9 mouse cellular contexts compared by ENCODE assay signal in the genomic region with DNA sequence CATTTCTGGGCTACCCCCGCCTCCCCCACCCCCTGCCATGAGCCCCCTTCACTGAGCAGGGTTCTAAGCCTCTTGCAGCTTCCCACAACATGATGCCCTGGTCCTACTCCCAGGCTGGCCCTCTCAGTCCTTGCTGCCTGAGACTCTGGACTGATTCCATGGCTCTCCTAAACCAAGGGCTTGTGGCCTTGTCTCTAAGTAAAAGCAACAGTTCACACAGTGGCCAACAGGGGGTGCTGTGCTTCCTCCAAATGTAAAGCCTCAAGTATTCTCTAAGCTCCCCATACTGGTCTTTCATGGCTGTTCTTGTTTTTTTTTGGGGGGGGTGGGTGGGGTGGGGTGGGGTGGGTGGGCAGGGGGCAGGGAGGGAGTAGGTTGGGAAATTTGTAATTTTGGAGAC.
DNase-seq lines count a peak whose midpoint lies in the region; ATAC-seq lines count a peak whose summit lies in the region.
"Had no signal": no experiment of that assay in that cellular context is flagged by ENCODE, and none has a peak within 500 bp of the region (broad histone marks: within the 10 kb centered on the region; RNA-seq: fewer than 3 reads in every experiment).

No protein-coding gene starts in this region.

- DNase-seq in frontal cortex, postnatal 14 days (ENCODE audit: low spot score in 2 of 2): peak; percentile 21 to 28
- peak; percentile 26 for DNase-seq in ovary, postnatal 36 days (ENCODE audit: low spot score)
- no peak for DNase-seq in ovary, postnatal 10 days (ENCODE audit: low spot score)
- peak; percentile 37 for DNase-seq in cerebellum, adult 9-11 months
- peak; percentile 47 to 77 for DNase-seq in kidney, adult 8-10 months
- peak; percentile 84 for DNase-seq in lung, postnatal 36 days
- peak; percentile 86 for DNase-seq in splenic B cell, adult 2 months (ENCODE audit: low read depth, low spot score)

- H3K36me3 ChIP-seq in splenic B cell, adult 2 months (ENCODE audit: control insufficient read depth, insufficient read depth, low read length, poor library complexity, severe bottlenecking): peaks cover 3% of the 10 kb centered on the region; the same call in 1 of the 2 replicates
- H3K36me3 ChIP-seq: limb, embryonic 13.5 days had no signal

- H3K27me3 ChIP-seq in splenic B cell, adult 2 months (ENCODE audit: control insufficient read depth, insufficient read depth, low read length, poor library complexity, severe bottlenecking): no peaks in the 10 kb centered on the region
- H3K27me3 ChIP-seq: limb, embryonic 13.5 days had no signal

- ATAC-seq in frontal cortex, adult (ENCODE audit: low TSS enrichment): no peak
